Mouse (Mus musculus) MN1 (cell line): Measurements from ENCODE around the gene Erich4.
"Not testable (repeated sequence)": the region's sequence is repeated elsewhere in the genome, so short reads cannot be mapped to it uniquely, and the experiment has no call there.

Source experiments
- DNase-seq: peaks from one replicate; pipeline ENCODE4 v3.0.0-alpha.2; 2016; ENCODE audit warnings: low spot score

The Erich4 gene

GRCm38 (mm10) chr7:25576793-25577437 lies 38.8 kb downstream of the Erich4 start:
- not testable (repeated sequence) for DNase-seq

- DNase-seq = not testable (repeated sequence)
These were observed 39.4 kb downstream of the Erich4 start for GRCm38 (mm10) chr7:25576308-25576707.

- DNase-seq = no peak
These were observed 39.8 kb downstream of the Erich4 start for GRCm38 (mm10) chr7:25575870-25576269.

- DNase-seq = no peak
These were observed 40.6 kb downstream of the Erich4 start for GRCm38 (mm10) chr7:25575105-25575504.

- DNase-seq = not testable (repeated sequence)
These were observed 41.9 kb downstream of the Erich4 start for GRCm38 (mm10) chr7:25573806-25574205.

- DNase-seq = no peak
These were observed 47.0 kb downstream of the Erich4 start for GRCm38 (mm10) chr7:25568721-25569120.
